Mouse (Mus musculus) bone marrow, adult 2 months (tissue): ENCODE results near the gene Zfp61.

Experiments
- CTCF ChIP-seq: fragments of 200-500 bp; IDR thresholded peaks from 2 replicates; pipeline ENCODE4 v1.5.1; 2011; ENCODE audit warnings: low read length, control low read depth; ENCODE audit not compliant: control insufficient read depth, insufficient read depth
- POLR2A ChIP-seq: fragments of 200-500 bp; IDR thresholded peaks from 2 replicates; pipeline ENCODE4 v1.6.1; 2011; ENCODE audit warnings: low read depth, mild to moderate bottlenecking, control low read depth, low read length, borderline replicate concordance; ENCODE audit not compliant: control insufficient read depth

DNA sequence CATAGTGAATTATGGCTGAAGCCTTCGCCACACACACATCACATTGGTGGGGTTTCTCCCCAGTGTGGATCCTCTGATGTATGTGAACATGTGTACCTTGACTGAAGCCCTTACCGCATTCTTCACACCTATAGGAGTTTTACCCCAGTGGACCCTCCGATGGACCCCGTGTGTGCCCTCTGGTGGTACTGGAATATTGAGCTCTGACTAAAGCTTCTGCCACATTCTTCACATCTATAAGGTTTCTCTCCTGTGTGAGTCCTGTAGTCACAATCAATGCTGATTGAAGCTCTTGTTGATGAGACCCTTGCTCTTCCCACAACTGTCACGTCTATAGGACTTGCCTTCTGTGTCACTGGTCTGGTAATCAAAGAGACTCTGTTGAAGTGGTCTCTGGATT, 13.4 kb downstream of the Zfp61 start:
- no peak for TF ChIP-seq CTCF
- TF ChIP-seq POLR2A: no peak
